Mouse (Mus musculus) kidney, embryonic 16.5 days (tissue): ENCODE data around the gene Dapp1. TPM values are rescaled to one million over a fixed set of nuclear protein-coding genes. Genes with fewer than 3 reads are reported as not detected.

ENCODE experiments used
- ATAC-seq: fragments of 200-750 bp; cut with Nextera tagmentation; 2 replicates; pipeline ENCODE4 v1.8.0; 2017; ENCODE audit warnings: moderate TSS enrichment; ENCODE audit not compliant: low FRiP score, low TSS enrichment
- H3K27ac ChIP-seq: fragments of 300-500 bp; sonication (generic); 2 replicates; pipeline ENCODE4 v1.5.1; 2014; ENCODE audit warnings: low read length
- H3K27me3 ChIP-seq: fragments of 300-500 bp; sonication (generic); 2 replicates; pipeline ENCODE4 v1.6.1; 2014; ENCODE audit warnings: low read length, control low read depth, mixed read lengths; ENCODE audit not compliant: insufficient read depth
- H3K36me3 ChIP-seq: fragments of 300-500 bp; sonication (generic); 2 replicates; pipeline ENCODE4 v1.6.1; 2014; ENCODE audit warnings: low read length, control low read depth, mixed read lengths; ENCODE audit not compliant: insufficient read depth
- H3K4me1 ChIP-seq: fragments of 300-500 bp; sonication (generic); 2 replicates; pipeline ENCODE4 v1.6.1; 2014; ENCODE audit warnings: low read length, control low read depth, mixed read lengths; ENCODE audit not compliant: insufficient read depth
- H3K4me2 ChIP-seq: fragments of 300-500 bp; sonication (generic); replicated peaks from 2 replicates; pipeline ENCODE4 v1.6.1; 2014; ENCODE audit warnings: low read depth, low read length
- H3K4me3 ChIP-seq: fragments of 300-500 bp; sonication (generic); 2 replicates; pipeline ENCODE4 v1.5.1; 2014; ENCODE audit warnings: mild to moderate bottlenecking, low read length
- H3K9ac ChIP-seq: fragments of 300-500 bp; sonication (generic); replicated peaks from 2 replicates; pipeline ENCODE4 v1.6.1; 2014; ENCODE audit warnings: low read length
- H3K9me3 ChIP-seq: fragments of 300-500 bp; sonication (generic); 2 replicates; pipeline ENCODE4 v1.6.1; 2016; ENCODE audit warnings: low read length, control low read depth
- WGBS: fragments of 180-500 bp; shearing (Covaris S2); extraction: QIAGEN DNeasy Blood & Tissue Kit; methylation state at CpG from one replicate; pipeline ENCODE4 v1.1.7; 2014; 5-methylcytosine and 5-hydroxymethylcytosine counted together
- polyA plus RNA-seq: library from polyadenylated mRNA; unstranded; fragments of >200 nt; fragmentation: Nextera tagmentation; extraction: Ambion mirVana; gene quantifications from 2 replicates; pipeline ENCODE4 v1.2.1, GENCODE M21; 2015

Gene Dapp1
- polyA plus RNA-seq, 1 experiment from 2014 or later, result 9.3 TPM

- Histone ChIP-seq H3K4me3 (no peak overlapping the region), H3K4me1 (peaks cover 20% of the 10 kb centered on the region; the same call in 1 of the 2 replicates), H3K9ac (no peak overlapping the region), H3K36me3 (0 out of 2 replicates have a peak, but pooled peaks cover 2% of the 10 kb centered on the region), H3K27me3 (no peaks in the 10 kb centered on the region), H3K9me3 (no peaks in the 10 kb centered on the region; the same call in 1 of the 2 replicates), H3K27ac (no peak overlapping the region), H3K4me2 (no peak overlapping the region)
- ATAC-seq, result peak; percentile 36; the same call in 1 of the 2 replicates
- 34% methylated on average over 5 of the region's 5 CpGs for WGBS
Measured at GRCm38 (mm10) chr3:137935570-137936525, 45.5 kb downstream of the Dapp1 start.

- 62% methylated on average over 3 of the region's 3 CpGs for WGBS
- Histone ChIP-seq H3K36me3 (0 out of 2 replicates have a peak, but pooled peaks cover 9% of the 10 kb centered on the region), H3K9ac (no peak overlapping the region), H3K27ac (no peak overlapping the region), H3K4me2 (no peak overlapping the region), H3K4me3 (no peak overlapping the region), H3K9me3 (no peaks in the 10 kb centered on the region; the same call in 1 of the 2 replicates), H3K27me3 (no peaks in the 10 kb centered on the region), H3K4me1 (peaks cover 20% of the 10 kb centered on the region; the same call in 1 of the 2 replicates)
- ATAC-seq, result no peak
Measured at GRCm38 (mm10) chr3:137933986-137934385, 47.4 kb downstream of the Dapp1 start.

- Histone ChIP-seq H3K27me3 (no peaks in the 10 kb centered on the region), H3K9me3 (no peaks in the 10 kb centered on the region; the same call in 1 of the 2 replicates), H3K4me2 (no peak overlapping the region), H3K27ac (no peak overlapping the region), H3K9ac (no peak overlapping the region), H3K4me1 (peaks cover 20% of the 10 kb centered on the region; the same call in 1 of the 2 replicates), H3K36me3 (peaks cover 14% of the 10 kb centered on the region; the same call in 1 of the 2 replicates), H3K4me3 (no peak overlapping the region)
- WGBS, result 22% methylated on average over 7 of the region's 7 CpGs
- ATAC-seq, result peak; percentile 85
Measured at GRCm38 (mm10) chr3:137932748-137933147, 48.6 kb downstream of the Dapp1 start.

GRCm38 (mm10) chr3:137929940-137930339, 51.4 kb downstream of the Dapp1 start:
- H3K9me3 ChIP-seq, result no peaks in the 10 kb centered on the region; the same call in 1 of the 2 replicates
- no peak overlapping the region for H3K9ac ChIP-seq
- H3K27ac ChIP-seq, result no peak overlapping the region
- peaks cover 36% of the 10 kb centered on the region for H3K36me3 ChIP-seq
- peaks cover 8% of the 10 kb centered on the region; the same call in 1 of the 2 replicates for H3K4me1 ChIP-seq
- no peak overlapping the region for H3K4me3 ChIP-seq
- no peak for ATAC-seq
- no peak overlapping the region for H3K4me2 ChIP-seq
- 92% methylated on average over 3 of the region's 3 CpGs for WGBS
- no peaks in the 10 kb centered on the region for H3K27me3 ChIP-seq

GRCm38 (mm10) chr3:137927010-137927409, 54.3 kb downstream of the Dapp1 start:
- Histone ChIP-seq H3K9me3 (no peaks in the 10 kb centered on the region), H3K4me1 (no peaks in the 10 kb centered on the region), H3K9ac (no peak overlapping the region), H3K27ac (no peak overlapping the region), H3K4me2 (no peak overlapping the region), H3K27me3 (no peaks in the 10 kb centered on the region), H3K4me3 (no peak overlapping the region), H3K36me3 (peaks cover 48% of the 10 kb centered on the region)
- 91% methylated on average over 4 of the region's 4 CpGs for WGBS
- ATAC-seq, result no peak

GRCm38 (mm10) chr3:137920594-137920993, 60.8 kb downstream of the Dapp1 start:
- Histone ChIP-seq H3K4me1 (peaks cover 12% of the 10 kb centered on the region), H3K27ac (no peak overlapping the region), H3K27me3 (no peaks in the 10 kb centered on the region), H3K4me3 (no peak overlapping the region), H3K9me3 (no peaks in the 10 kb centered on the region), H3K36me3 (peaks cover 18% of the 10 kb centered on the region; the same call in 1 of the 2 replicates), H3K9ac (no peak overlapping the region), H3K4me2 (no peak overlapping the region)
- WGBS, result 91% methylated on average over 4 of the region's 4 CpGs
- ATAC-seq, result no peak

DNA sequence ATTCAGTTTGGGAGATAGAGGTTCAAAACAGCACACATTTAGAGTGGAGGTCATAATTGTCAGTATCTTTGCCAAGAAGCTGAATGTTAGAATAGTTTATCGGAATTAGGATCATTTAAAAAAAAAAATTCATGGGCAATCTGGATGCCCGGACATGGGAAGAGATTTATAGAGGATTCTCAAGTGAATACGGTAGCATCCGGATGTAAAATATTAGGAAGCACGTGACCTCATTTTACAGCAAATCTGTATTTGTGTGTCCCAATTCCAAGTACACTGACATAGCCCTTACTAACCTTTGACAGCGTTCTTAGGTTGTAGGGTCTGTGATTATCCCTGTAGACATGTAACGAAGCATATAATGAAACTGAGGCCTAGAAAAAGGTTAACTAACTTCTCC, 61.9 kb downstream of the Dapp1 start:
- Histone ChIP-seq H3K9me3 (no peaks in the 10 kb centered on the region), H3K27me3 (no peaks in the 10 kb centered on the region), H3K36me3 (peaks cover 10% of the 10 kb centered on the region; the same call in 1 of the 2 replicates), H3K4me2 (peak overlapping the region; percentile 72), H3K27ac (no peak overlapping the region), H3K4me1 (peaks cover 12% of the 10 kb centered on the region), H3K9ac (peak overlapping the region; percentile 84; the same call in 1 of the 2 replicates), H3K4me3 (peak overlapping the region; percentile 89)
- no peak for ATAC-seq
- WGBS, result 86% methylated on average over 7 of the region's 7 CpGs

DNA sequence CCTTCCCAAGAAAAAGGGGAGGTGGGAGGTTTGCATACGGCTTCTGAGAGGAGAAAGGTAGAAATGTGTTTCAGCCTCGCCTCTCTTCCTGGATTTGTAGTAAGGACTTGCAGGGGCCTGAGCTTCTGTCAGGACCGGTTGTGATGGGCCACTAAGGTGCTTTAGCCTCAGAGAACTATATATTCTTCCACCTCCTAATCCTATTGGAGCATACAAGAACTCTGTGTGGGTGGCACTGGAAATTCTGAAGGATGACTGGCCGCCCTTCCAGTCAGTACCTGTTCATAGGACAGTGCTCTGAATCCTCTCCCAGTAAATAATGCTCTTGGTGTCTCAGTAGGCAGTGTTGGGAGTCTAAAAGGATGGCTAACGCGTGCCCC, 62.4 kb downstream of the Dapp1 start:
- H3K9ac ChIP-seq, result peak overlapping the region; percentile 84
- peaks cover 10% of the 10 kb centered on the region; the same call in 1 of the 2 replicates for H3K36me3 ChIP-seq
- peaks cover 12% of the 10 kb centered on the region for H3K4me1 ChIP-seq
- WGBS, result 13% methylated on average over 6 of the region's 6 CpGs
- peak; percentile 72 for ATAC-seq
- peak overlapping the region; percentile 72 for H3K4me2 ChIP-seq
- H3K9me3 ChIP-seq, result no peaks in the 10 kb centered on the region
- H3K4me3 ChIP-seq, result peak overlapping the region; percentile 89
- peak overlapping the region; percentile 77 for H3K27ac ChIP-seq
- no peaks in the 10 kb centered on the region for H3K27me3 ChIP-seq

- ATAC-seq, result peak; percentile 93
- H3K27ac ChIP-seq, result peak within 1 kb of the TSS; percentile 77
- H3K9ac ChIP-seq, result peak within 1 kb of the TSS; percentile 84
- peak within 1 kb of the TSS; percentile 78 for H3K4me2 ChIP-seq
- peaks cover 4% of the 10 kb centered on the region; the same call in 1 of the 2 replicates for H3K36me3 ChIP-seq
- peak within 1 kb of the TSS; percentile 89 for H3K4me3 ChIP-seq
- under 1% methylated on average over 47 of the region's 47 CpGs for WGBS
- peaks cover 12% of the 10 kb centered on the region for H3K4me1 ChIP-seq
- no peaks in the 10 kb centered on the region for H3K27me3 ChIP-seq
- no peaks in the 10 kb centered on the region for H3K9me3 ChIP-seq
Measured at GRCm38 (mm10) chr3:137918172-137918931, 63.0 kb downstream of the Dapp1 start, which contains the start of gene Lamtor3. Gene Lamtor3, plus strand, starts transcription at chr3:137918506.
